Mouse (Mus musculus) heart, postnatal 10 days (tissue): Measurements from ENCODE around the gene Gm45337. TPM values are rescaled to one million over a fixed set of nuclear protein-coding genes. Genes with fewer than 3 reads are reported as not detected.
"Not testable (repeated sequence)": the region's sequence is repeated elsewhere in the genome, so short reads cannot be mapped to it uniquely, and the experiment has no call there.

ENCODE experiments used
- DNase-seq, 2 experiments: peaks; one replicate each; pipeline ENCODE4 v3.0.0; 2021
- intact Hi-C: fragments of 180-260 bp; cut with DNase I; formaldehyde crosslinking; loops from one replicate; pipeline ENCODE4 v1.15.1; 2025
- total RNA-seq, 2 experiments: library from RNA; stranded (reverse); gene quantifications; 2 replicates each; pipeline ENCODE4 v1.2.3; 2021

Gm45337 gene
- not detected for total RNA-seq

GRCm38 (mm10) chr7:142144507-142144906 is at the start of gene Gm45337:
Gm45337 (minus strand) TSS chr7:142144607.
- intact Hi-C loops = no loop called here
- no peak for DNase-seq

- no peak for DNase-seq
- intact Hi-C loops = no loop called here
Observed at GRCm38 (mm10) chr7:142190289-142190688, 45.9 kb upstream of the Gm45337 start, which contains the start of gene Gm10153. Gm10153 (minus strand) TSS chr7:142190389.

GRCm38 (mm10) chr7:142188156-142188555 is 43.7 kb upstream of the Gm45337 start:
- no peak for DNase-seq
- intact Hi-C loops = no loop called here

- intact Hi-C loops = no loop called here
- no peak for DNase-seq
Observed at GRCm38 (mm10) chr7:142181021-142181420, 36.6 kb upstream of the Gm45337 start.

GRCm38 (mm10) chr7:142178685-142179084 is 34.3 kb upstream of the Gm45337 start:
- DNase-seq = no peak

GRCm38 (mm10) chr7:142175905-142176304 is 31.5 kb upstream of the Gm45337 start, which contains the start of gene Krtap5-2:
Krtap5-2 (minus strand) TSS chr7:142176005.
- DNase-seq, intact Hi-C loops: not testable (repeated sequence)

More at GRCm38 (mm10) chr7:142178685-142179084, 34.3 kb upstream of the Gm45337 start:
- intact Hi-C loops = no loop called here

GRCm38 (mm10) chr7:142169836-142170235 is 25.4 kb upstream of the Gm45337 start:
- peak in 1 of 2 experiments; percentile 19 for DNase-seq
- intact Hi-C loops = no loop called here

- DNase-seq, intact Hi-C loops: not testable (repeated sequence)
Observed at GRCm38 (mm10) chr7:142165639-142166038, 21.2 kb upstream of the Gm45337 start, which contains the start of gene Gm4553. Gm4553 (minus strand) TSS chr7:142165739.

- intact Hi-C loops = no loop called here
- no peak for DNase-seq
Observed at GRCm38 (mm10) chr7:142159366-142159765, 15.0 kb upstream of the Gm45337 start.

GRCm38 (mm10) chr7:142157013-142157412 is 12.6 kb upstream of the Gm45337 start, which contains the start of gene Gm29735:
Gm29735 (minus strand) TSS chr7:142157113.
- DNase-seq, intact Hi-C loops: not testable (repeated sequence)

- DNase-seq = no peak
- intact Hi-C loops = no loop called here
Observed at GRCm38 (mm10) chr7:142155308-142155707, 10.9 kb upstream of the Gm45337 start.

- intact Hi-C loops = no loop called here
- no peak for DNase-seq
Observed at GRCm38 (mm10) chr7:142152191-142152590, 7.8 kb upstream of the Gm45337 start.

GRCm38 (mm10) chr7:142148633-142149032 is 4.2 kb upstream of the Gm45337 start:
- intact Hi-C loops = no loop called here
- DNase-seq = no peak

GRCm38 (mm10) chr7:142146033-142146432 is 1.6 kb upstream of the Gm45337 start:
- intact Hi-C loops = loop anchor here (1.0 kb wide), 2 partner anchors 104 to 138 kb away; no protein-coding TSS in a partner anchor
- DNase-seq = peak; percentile 53 to 73

- intact Hi-C loops = no loop called here
Observed at GRCm38 (mm10) chr7:142145413-142145940, 1.1 kb upstream of the Gm45337 start.

GRCm38 (mm10) chr7:142143506-142144010 is 849 bp downstream of the Gm45337 start:
- DNase-seq, intact Hi-C loops: not testable (repeated sequence)

More at GRCm38 (mm10) chr7:142145413-142145940, 1.1 kb upstream of the Gm45337 start:
- no peak for DNase-seq

- intact Hi-C loops = no loop called here
Observed at GRCm38 (mm10) chr7:142140696-142141095, 3.7 kb downstream of the Gm45337 start.

GRCm38 (mm10) chr7:142135934-142136333 is 8.5 kb downstream of the Gm45337 start, which contains the start of gene Gm39115:
Gm39115 (minus strand) TSS chr7:142136034.
- DNase-seq, intact Hi-C loops: not testable (repeated sequence)

More at GRCm38 (mm10) chr7:142140696-142141095, 3.7 kb downstream of the Gm45337 start:
- DNase-seq = no peak

- DNase-seq = peak; percentile 17 to 32
Observed at GRCm38 (mm10) chr7:142134206-142134995, 10.0 kb downstream of the Gm45337 start.

GRCm38 (mm10) chr7:142128843-142129242 is 15.6 kb downstream of the Gm45337 start:
- intact Hi-C loops = no loop called here
- DNase-seq = no peak

More at GRCm38 (mm10) chr7:142134206-142134995, 10.0 kb downstream of the Gm45337 start:
- intact Hi-C loops = no loop called here

GRCm38 (mm10) chr7:142120629-142121028 is 23.8 kb downstream of the Gm45337 start, which contains the start of gene Gm45618:
Gm45618 (minus strand) TSS chr7:142120729.
- intact Hi-C loops, DNase-seq: not testable (repeated sequence)
